Mouse (Mus musculus) G1E (cell line): Measurements from ENCODE around the gene Rasgef1b.

Source experiments
- CTCF ChIP-seq: IDR thresholded peaks from 2 replicates; pipeline ENCODE4 v1.5.1; 2012; ENCODE audit warnings: low read depth, low read length, inconsistent platforms, mixed read lengths
- TAL1 ChIP-seq: conservative IDR thresholded peaks from 2 replicates; pipeline ENCODE4 v1.6.1; 2012; ENCODE audit warnings: low read depth, low read length, inconsistent platforms, mixed read lengths

- no peak for TF ChIP-seq CTCF
- TF ChIP-seq TAL1, result no peak
Observed at GRCm38 (mm10) chr5:99250820-99251219, 478.0 kb downstream of the Rasgef1b start.
